Mouse (Mus musculus): ENCODE measurements around the gene Sec14l3.
A peak's percentile ranks its signal among the peaks of the same experiment; 100 is the strongest.
"Not testable (repeated sequence)": the region's sequence is repeated elsewhere in the genome, so short reads cannot be mapped to it uniquely, and the experiment has no call there.

Sec14l3 gene

GRCm38 (mm10) chr11:4105444-4105843, 40.8 kb downstream of the Sec14l3 start:
- no peak for DNase-seq

GRCm38 (mm10) chr11:4107901-4108300, 43.3 kb downstream of the Sec14l3 start:
- DNase-seq = not testable (repeated sequence)

GRCm38 (mm10) chr11:4108691-4109090, 44.0 kb downstream of the Sec14l3 start:
- no peak for DNase-seq

GRCm38 (mm10) chr11:4112033-4112432, 47.4 kb downstream of the Sec14l3 start:
- DNase-seq = no peak

- DNase-seq = no peak
Measured at GRCm38 (mm10) chr11:4112861-4113260, 48.2 kb downstream of the Sec14l3 start.

GRCm38 (mm10) chr11:4113496-4113895, 48.9 kb downstream of the Sec14l3 start:
- DNase-seq = no peak

- no peak for DNase-seq
Measured at GRCm38 (mm10) chr11:4113970-4114369, 49.3 kb downstream of the Sec14l3 start.

GRCm38 (mm10) chr11:4114541-4114940, 49.9 kb downstream of the Sec14l3 start:
- DNase-seq = not testable (repeated sequence)

GRCm38 (mm10) chr11:4115407-4115806, 50.8 kb downstream of the Sec14l3 start:
- DNase-seq = no peak

- no peak for DNase-seq
Measured at GRCm38 (mm10) chr11:4116458-4117141, 52.0 kb downstream of the Sec14l3 start.

- no peak for DNase-seq
Measured at GRCm38 (mm10) chr11:4117372-4118071, 52.9 kb downstream of the Sec14l3 start.

- peak; percentile 79 to 89 for DNase-seq
Measured at GRCm38 (mm10) chr11:4118081-4118921, 53.7 kb downstream of the Sec14l3 start.

- DNase-seq = no peak
Measured at GRCm38 (mm10) chr11:4119635-4120034, 55.0 kb downstream of the Sec14l3 start.

- no peak for DNase-seq
Measured at GRCm38 (mm10) chr11:4121691-4122090, 57.0 kb downstream of the Sec14l3 start.

- no peak for DNase-seq
Measured at GRCm38 (mm10) chr11:4122226-4122625, 57.6 kb downstream of the Sec14l3 start.

GRCm38 (mm10) chr11:4122742-4123579, 58.3 kb downstream of the Sec14l3 start, which contains the start of gene Sec14l2:
Gene Sec14l2, minus strand, starts transcription at chr11:4123415.
- no peak for DNase-seq

- peak; percentile 34 to 73 for DNase-seq
Measured at GRCm38 (mm10) chr11:4123922-4124321, 59.3 kb downstream of the Sec14l3 start.

- DNase-seq = no peak
Measured at GRCm38 (mm10) chr11:4127059-4127458, 62.4 kb downstream of the Sec14l3 start.
